Mouse (Mus musculus) heart, adult 2 months (tissue): Measurements from ENCODE around the gene Tomm6.

ENCODE experiments used
- CTCF ChIP-seq: fragments of 200-600 bp; IDR thresholded peaks from 2 replicates; pipeline ENCODE4 v1.8.1; 2022; ENCODE audit warnings: antibody characterized with exemption, mild to moderate bottlenecking, moderate library complexity
- EP300 ChIP-seq: fragments of 200-500 bp; IDR thresholded peaks from 2 replicates; pipeline ENCODE4 v1.6.1; 2011; ENCODE audit warnings: low read depth, low read length, control low read depth; ENCODE audit not compliant: insufficient read depth
- POLR2A ChIP-seq: fragments of 200-500 bp; IDR thresholded peaks from 2 replicates; pipeline ENCODE4 v1.6.1; 2011; ENCODE audit warnings: mild to moderate bottlenecking, low read depth, low read length, control low read depth; ENCODE audit not compliant: insufficient read depth

DNA sequence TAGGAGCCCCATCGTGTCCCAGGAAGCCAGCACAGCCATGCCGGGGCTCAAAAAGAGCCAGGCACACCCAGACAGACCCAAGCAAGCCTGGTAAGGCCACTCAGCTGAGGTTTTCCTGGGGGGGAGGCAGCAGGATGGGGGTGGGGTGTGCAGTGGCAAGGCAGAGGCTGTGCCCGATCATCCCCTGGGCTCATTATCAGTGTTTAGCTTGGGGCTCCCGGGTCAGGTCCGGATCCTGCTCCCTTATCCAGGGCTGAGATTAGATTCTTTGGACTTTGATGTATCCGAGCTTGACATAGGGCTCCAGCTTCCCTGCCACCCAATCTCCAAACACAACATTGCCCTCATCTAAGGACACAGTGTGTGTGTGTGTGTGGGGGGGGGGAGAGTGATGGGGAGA, 23.7 kb upstream of the Tomm6 start:
- TF ChIP-seq CTCF (no peak), POLR2A (no peak), EP300 (no peak)
